Mouse (Mus musculus) midbrain, embryonic 15.5 days (tissue): ENCODE data around the gene Brd4. TPM values are rescaled to one million over a fixed set of nuclear protein-coding genes. Genes with fewer than 3 reads are reported as not detected.

Source experiments
- ATAC-seq: fragments of 200-750 bp; cut with Nextera tagmentation; replicated peaks from 2 replicates; pipeline ENCODE4 v1.8.0; 2017; ENCODE audit warnings: moderate TSS enrichment
- H3K27ac ChIP-seq: fragments of 300-500 bp; sonication (generic); 2 replicates; pipeline ENCODE4 v1.5.1; 2015; ENCODE audit warnings: mild to moderate bottlenecking, inconsistent platforms
- H3K27me3 ChIP-seq: fragments of 300-500 bp; sonication (generic); replicated peaks from 2 replicates; pipeline ENCODE4 v1.6.1; 2015; ENCODE audit warnings: inconsistent platforms
- H3K36me3 ChIP-seq: fragments of 300-500 bp; sonication (generic); replicated peaks from 2 replicates; pipeline ENCODE4 v1.6.1; 2015; ENCODE audit warnings: inconsistent platforms
- H3K4me1 ChIP-seq: fragments of 300-500 bp; sonication (generic); 2 replicates; pipeline ENCODE4 v1.6.1; 2015; ENCODE audit warnings: inconsistent platforms
- H3K4me2 ChIP-seq: fragments of 300-500 bp; sonication (generic); 2 replicates; pipeline ENCODE4 v1.6.1; 2015; ENCODE audit warnings: inconsistent platforms, mild to moderate bottlenecking, moderate library complexity
- H3K4me3 ChIP-seq: fragments of 300-500 bp; sonication (generic); 2 replicates; pipeline ENCODE4 v1.5.1; 2015; ENCODE audit warnings: mild to moderate bottlenecking, inconsistent platforms
- H3K9ac ChIP-seq: fragments of 300-500 bp; sonication (generic); 2 replicates; pipeline ENCODE4 v1.6.1; 2015; ENCODE audit warnings: mild to moderate bottlenecking, inconsistent platforms
- H3K9me3 ChIP-seq: fragments of 300-500 bp; sonication (generic); 2 replicates; pipeline ENCODE4 v1.6.1; 2016; ENCODE audit warnings: inconsistent platforms
- WGBS: fragments of 180-500 bp; shearing (Covaris S2); methylation state at CpG from one replicate; pipeline ENCODE4 v1.1.7; 2015; ENCODE audit warnings: mixed read lengths; 5-methylcytosine and 5-hydroxymethylcytosine counted together
- polyA plus RNA-seq: library from polyadenylated mRNA; unstranded; fragments of >200 nt; fragmentation: Nextera tagmentation; extraction: Ambion mirVana; gene quantifications from 2 replicates; pipeline ENCODE4 v1.2.1, GENCODE M21; 2015

The Brd4 gene
- polyA plus RNA-seq, 1 experiment from 2014 or later: 95.5 TPM

GRCm38 (mm10) chr17:32312801-32313200 is 28.3 kb upstream of the Brd4 start:
- no peak overlapping the region for H3K4me3 ChIP-seq

DNA sequence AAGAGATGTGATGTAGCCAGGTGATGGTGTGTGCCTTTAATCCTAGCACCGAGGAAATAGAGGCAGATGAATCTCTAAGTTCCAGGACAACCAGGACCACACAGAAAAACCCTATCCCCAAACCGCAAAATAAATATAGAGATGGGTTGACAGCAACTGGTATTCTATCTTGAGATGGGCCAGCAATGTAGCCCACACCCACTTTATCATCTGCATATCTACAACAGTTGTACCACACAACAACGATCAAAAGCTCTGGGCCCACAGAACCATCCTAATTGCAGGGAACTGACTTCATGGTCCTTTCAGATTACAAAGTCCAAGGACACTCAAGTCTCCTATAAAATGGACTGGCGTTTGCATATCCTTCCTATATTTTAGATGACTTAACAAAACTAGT is 23.4 kb upstream of the Brd4 start:
- H3K4me2 ChIP-seq: no peak overlapping the region
- no peaks in the 10 kb centered on the region for H3K9me3 ChIP-seq
- no peak for ATAC-seq
- no peaks in the 10 kb centered on the region for H3K4me1 ChIP-seq
- H3K36me3 ChIP-seq: peaks cover 76% of the 10 kb centered on the region
- H3K9ac ChIP-seq: no peak overlapping the region
- no peaks in the 10 kb centered on the region for H3K27me3 ChIP-seq
- no peak overlapping the region for H3K27ac ChIP-seq
- 94% methylated on average over 4 of the region's 4 CpGs for WGBS
- no peak overlapping the region for H3K4me3 ChIP-seq

More at GRCm38 (mm10) chr17:32312801-32313200, 28.3 kb upstream of the Brd4 start:
- Histone ChIP-seq H3K9me3 (no peaks in the 10 kb centered on the region), H3K9ac (no peak overlapping the region), H3K36me3 (peaks cover 93% of the 10 kb centered on the region), H3K27me3 (no peaks in the 10 kb centered on the region), H3K4me2 (no peak overlapping the region), H3K4me1 (no peaks in the 10 kb centered on the region), H3K27ac (no peak overlapping the region)
- WGBS: 94% methylated on average over 8 of the region's 8 CpGs
- ATAC-seq: no peak

DNA sequence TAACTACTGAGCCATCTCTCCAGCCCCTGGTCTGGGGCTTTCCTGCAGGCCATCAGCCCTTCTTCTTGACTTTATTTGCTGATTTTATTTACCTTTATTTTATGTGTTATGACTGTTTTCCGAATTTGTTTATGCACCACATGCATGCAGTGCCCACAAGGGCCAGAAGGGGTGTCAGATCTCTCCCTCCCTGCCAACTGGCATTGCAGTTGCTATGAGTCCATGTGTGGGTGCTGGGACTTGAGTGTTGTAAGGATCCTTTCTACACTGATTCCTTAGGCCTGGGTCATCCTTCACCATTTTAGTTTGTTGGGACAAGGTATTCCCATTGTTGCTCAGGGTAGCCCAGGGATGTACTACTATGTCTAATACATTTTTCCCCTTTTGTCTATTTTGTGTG is 13.6 kb upstream of the Brd4 start:
- Histone ChIP-seq H3K27ac (no peak overlapping the region), H3K9me3 (no peaks in the 10 kb centered on the region), H3K27me3 (no peaks in the 10 kb centered on the region), H3K36me3 (no peaks in the 10 kb centered on the region), H3K4me1 (no peaks in the 10 kb centered on the region), H3K4me3 (no peak overlapping the region), H3K4me2 (no peak overlapping the region), H3K9ac (no peak overlapping the region)
- WGBS: 80% methylated on average over 1 of the region's 1 CpGs
- no peak for ATAC-seq

DNA sequence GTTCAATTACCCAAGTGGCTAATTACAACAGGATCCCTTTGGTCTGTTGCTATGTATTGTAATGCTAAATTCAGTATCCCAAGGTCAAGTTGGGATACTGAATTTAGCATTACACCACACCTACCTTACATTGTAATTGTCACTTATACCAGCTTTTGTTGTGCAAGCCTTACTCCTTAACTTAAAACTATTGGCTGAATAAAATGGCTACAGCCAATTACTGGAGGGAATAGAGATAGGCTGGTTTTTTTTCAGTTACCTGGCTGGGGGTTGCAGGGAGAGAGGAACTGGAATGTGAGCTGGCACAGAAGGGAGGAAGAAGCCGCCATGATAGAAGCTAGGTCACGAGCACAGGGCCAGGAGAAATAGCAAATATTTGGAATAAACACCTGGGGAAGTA is 11.4 kb upstream of the Brd4 start:
- H3K4me2 ChIP-seq: no peak overlapping the region
- no peak overlapping the region for H3K9ac ChIP-seq
- H3K27me3 ChIP-seq: no peaks in the 10 kb centered on the region
- H3K36me3 ChIP-seq: no peaks in the 10 kb centered on the region
- WGBS: 96% methylated on average over 2 of the region's 2 CpGs
- no peaks in the 10 kb centered on the region for H3K4me1 ChIP-seq
- no peak overlapping the region for H3K4me3 ChIP-seq
- ATAC-seq: no peak
- no peaks in the 10 kb centered on the region for H3K9me3 ChIP-seq
- no peak overlapping the region for H3K27ac ChIP-seq

- ATAC-seq: no peak
- Histone ChIP-seq H3K9me3 (no peaks in the 10 kb centered on the region), H3K27me3 (no peaks in the 10 kb centered on the region), H3K4me2 (no peak overlapping the region), H3K4me3 (no peak overlapping the region), H3K9ac (no peak overlapping the region), H3K36me3 (no peaks in the 10 kb centered on the region), H3K4me1 (no peaks in the 10 kb centered on the region), H3K27ac (no peak overlapping the region)
- WGBS: 91% methylated on average over 4 of the region's 4 CpGs
These were observed 10.6 kb upstream of the Brd4 start for GRCm38 (mm10) chr17:32295160-32295559.

GRCm38 (mm10) chr17:32285138-32285670 is 682 bp upstream of the Brd4 start:
- H3K4me2 ChIP-seq: peak overlapping the region; percentile 67
- 43% methylated on average over 6 of the region's 6 CpGs for WGBS

GRCm38 (mm10) chr17:32283771-32284221 is 726 bp downstream of the Brd4 start:
- no peaks in the 10 kb centered on the region for H3K27me3 ChIP-seq
- no peaks in the 10 kb centered on the region for H3K36me3 ChIP-seq
- H3K27ac ChIP-seq: peak overlapping the region; percentile 100
- WGBS: under 1% methylated on average over 22 of the region's 41 CpGs
- H3K9ac ChIP-seq: peak overlapping the region; percentile 99
- H3K4me3 ChIP-seq: peak overlapping the region; percentile 94
- no peaks in the 10 kb centered on the region for H3K9me3 ChIP-seq
- peaks cover 36% of the 10 kb centered on the region for H3K4me1 ChIP-seq
- ATAC-seq: peak; percentile 65
- H3K4me2 ChIP-seq: peak overlapping the region; percentile 67

More at GRCm38 (mm10) chr17:32285138-32285670, 682 bp upstream of the Brd4 start:
- Histone ChIP-seq H3K4me1 (peaks cover 32% of the 10 kb centered on the region), H3K27me3 (no peaks in the 10 kb centered on the region), H3K9ac (peak overlapping the region; percentile 99), H3K27ac (peak overlapping the region; percentile 100), H3K9me3 (no peaks in the 10 kb centered on the region), H3K4me3 (peak overlapping the region; percentile 94), H3K36me3 (no peaks in the 10 kb centered on the region)
- no peak for ATAC-seq

GRCm38 (mm10) chr17:32283341-32283740 is 1.2 kb downstream of the Brd4 start:
- peak overlapping the region; percentile 67 for H3K4me2 ChIP-seq

GRCm38 (mm10) chr17:32281611-32282310 is 2.8 kb downstream of the Brd4 start:
- ATAC-seq: no peak
- H3K9ac ChIP-seq: no peak overlapping the region
- no peaks in the 10 kb centered on the region for H3K9me3 ChIP-seq
- H3K27ac ChIP-seq: no peak overlapping the region
- H3K4me2 ChIP-seq: no peak overlapping the region
- no peaks in the 10 kb centered on the region for H3K36me3 ChIP-seq
- H3K27me3 ChIP-seq: no peaks in the 10 kb centered on the region
- H3K4me3 ChIP-seq: no peak overlapping the region
- WGBS: 81% methylated on average over 4 of the region's 4 CpGs
- H3K4me1 ChIP-seq: peaks cover 37% of the 10 kb centered on the region

More at GRCm38 (mm10) chr17:32283341-32283740, 1.2 kb downstream of the Brd4 start:
- peak overlapping the region; percentile 94 for H3K4me3 ChIP-seq
- H3K36me3 ChIP-seq: no peaks in the 10 kb centered on the region
- ATAC-seq: peak; percentile 4
- no peaks in the 10 kb centered on the region for H3K9me3 ChIP-seq
- peak overlapping the region; percentile 100 for H3K27ac ChIP-seq
- peaks cover 37% of the 10 kb centered on the region for H3K4me1 ChIP-seq
- no peaks in the 10 kb centered on the region for H3K27me3 ChIP-seq
- H3K9ac ChIP-seq: peak overlapping the region; percentile 99
- WGBS: 8% methylated on average over 7 of the region's 7 CpGs

DNA sequence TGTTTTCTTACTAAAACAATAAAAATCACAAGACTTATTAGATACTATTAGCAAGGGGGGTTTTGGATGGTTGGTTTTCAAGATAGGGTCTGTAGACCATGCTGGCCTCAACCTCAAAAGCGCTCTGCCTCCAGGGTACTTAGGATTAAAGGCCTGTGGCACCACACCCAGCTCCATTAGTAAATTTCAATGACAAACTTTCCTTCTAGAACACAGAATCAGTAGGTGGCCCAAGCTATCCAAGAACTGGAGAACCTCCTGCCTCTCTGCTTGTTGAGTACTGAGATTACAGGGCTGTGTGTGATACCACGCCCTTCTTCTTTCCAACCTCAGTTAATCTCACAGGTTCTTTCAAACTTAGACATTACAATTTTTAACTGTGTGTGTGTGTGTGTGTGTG is 3.4 kb downstream of the Brd4 start:
- Histone ChIP-seq H3K27ac (no peak overlapping the region), H3K9me3 (no peaks in the 10 kb centered on the region), H3K4me2 (no peak overlapping the region), H3K27me3 (no peaks in the 10 kb centered on the region), H3K4me3 (no peak overlapping the region), H3K36me3 (no peaks in the 10 kb centered on the region), H3K4me1 (peaks cover 36% of the 10 kb centered on the region), H3K9ac (no peak overlapping the region)
- 99% methylated on average over 2 of the region's 2 CpGs for WGBS
- no peak for ATAC-seq

GRCm38 (mm10) chr17:32280575-32280974 is 3.9 kb downstream of the Brd4 start:
- Histone ChIP-seq H3K27ac (no peak overlapping the region), H3K4me2 (no peak overlapping the region), H3K4me3 (no peak overlapping the region), H3K36me3 (no peaks in the 10 kb centered on the region), H3K27me3 (no peaks in the 10 kb centered on the region), H3K9ac (no peak overlapping the region), H3K4me1 (peaks cover 32% of the 10 kb centered on the region), H3K9me3 (no peaks in the 10 kb centered on the region)
- ATAC-seq: no peak
- 82% methylated on average over 3 of the region's 3 CpGs for WGBS

GRCm38 (mm10) chr17:32277201-32277600 is 7.3 kb downstream of the Brd4 start:
- Histone ChIP-seq H3K4me2 (no peak overlapping the region), H3K4me1 (peaks cover 18% of the 10 kb centered on the region), H3K27ac (no peak overlapping the region), H3K9ac (no peak overlapping the region), H3K36me3 (no peaks in the 10 kb centered on the region), H3K27me3 (no peaks in the 10 kb centered on the region), H3K4me3 (no peak overlapping the region), H3K9me3 (no peaks in the 10 kb centered on the region)
- ATAC-seq: no peak
- 81% methylated on average over 1 of the region's 1 CpGs for WGBS

DNA sequence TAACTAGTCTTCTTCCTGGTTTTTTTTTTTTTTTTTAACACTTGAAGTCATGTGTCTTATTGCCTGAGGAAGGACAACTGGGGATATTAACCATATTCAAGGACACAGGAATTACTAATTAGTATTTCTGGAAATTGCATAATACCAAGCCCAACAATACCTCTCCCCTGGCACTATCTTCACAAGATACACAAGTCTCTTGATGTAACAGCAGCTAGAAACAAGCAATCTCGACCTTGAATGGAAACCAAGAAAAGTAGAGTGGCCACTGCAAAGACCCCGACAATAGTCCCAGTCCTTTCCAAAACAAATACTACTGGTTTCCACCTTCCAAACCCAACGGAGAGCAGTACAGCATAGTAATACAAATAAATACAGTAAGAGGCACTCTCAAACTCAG is 9.0 kb downstream of the Brd4 start:
- no peak for ATAC-seq

More for the DNA sequence above, 9.0 kb downstream of the Brd4 start:
- Histone ChIP-seq H3K9ac (no peak overlapping the region), H3K4me1 (peaks cover 4% of the 10 kb centered on the region; the same call in 1 of the 2 replicates), H3K4me2 (no peak overlapping the region), H3K4me3 (no peak overlapping the region), H3K27ac (no peak overlapping the region), H3K27me3 (no peaks in the 10 kb centered on the region), H3K36me3 (no peaks in the 10 kb centered on the region), H3K9me3 (no peaks in the 10 kb centered on the region)
- 81% methylated on average over 3 of the region's 3 CpGs for WGBS
